ENCODE assay signal across 8 mouse cellular contexts in genomic region chr5:147956421-147956820, GRCm38 (mm10). TPM values are rescaled to one million over a fixed set of nuclear protein-coding genes. Genes with fewer than 3 reads are reported as not detected.
A peak's percentile ranks its signal among the peaks of the same experiment; 100 is the strongest.
DNase-seq lines count a peak whose midpoint lies in the region; ATAC-seq lines count a peak whose summit lies in the region.

No protein-coding gene starts in this region.

- peaks cover 25% of the 10 kb centered on the region for H3K4me1 ChIP-seq in heart, embryonic 10.5 days
- H3K4me1 ChIP-seq in neural tube, embryonic 11.5 days (ENCODE audit: control insufficient read depth, insufficient read depth, low read length) = no peaks in the 10 kb centered on the region
- H3K4me1 ChIP-seq in intestine, embryonic 15.5 days (replicated peaks) = peaks cover 9% of the 10 kb centered on the region
- peaks cover 14% of the 10 kb centered on the region; the same call in 1 of the 2 replicates for H3K4me1 ChIP-seq in neural tube, embryonic 15.5 days

- H3K4me2 ChIP-seq in neural tube, embryonic 11.5 days (ENCODE audit: low read depth) = peak overlapping the region; percentile 96
- H3K4me2 ChIP-seq in intestine, embryonic 15.5 days (replicated peaks) = peak overlapping the region; percentile 94; the same call in 1 of the 2 replicates
- H3K4me2 ChIP-seq in neural tube, embryonic 15.5 days = peak overlapping the region; percentile 87

- no peak for ATAC-seq in neural tube, embryonic 11.5 days (ENCODE audit: insufficient read depth, low FRiP score, low TSS enrichment)
- no peak for ATAC-seq in intestine, embryonic 15.5 days
- 0 out of 2 replicates have a peak, but pooled peaks have one; percentile 16 for ATAC-seq in neural tube, embryonic 15.5 days (ENCODE audit: low FRiP score)

- intact Hi-C loops in left cerebral cortex, postnatal 10 days (cut with DNase I) = loop anchor here (5.0 kb wide), 1 partner anchor 286 kb away; no protein-coding TSS in a partner anchor

- H3K4me3 ChIP-seq in heart, embryonic 10.5 days = peak overlapping the region; percentile 73
- H3K4me3 ChIP-seq in neural tube, embryonic 11.5 days (ENCODE audit: low read depth, low read length) = no peak overlapping the region; the same call in 1 of the 2 replicates
- H3K4me3 ChIP-seq in intestine, embryonic 15.5 days (replicated peaks) = no peak overlapping the region
- H3K4me3 ChIP-seq in neural tube, embryonic 15.5 days (replicated peaks) = peak overlapping the region; percentile 62

- no peaks in the 10 kb centered on the region for H3K9me3 ChIP-seq in heart, embryonic 10.5 days
- no peaks in the 10 kb centered on the region for H3K9me3 ChIP-seq in neural tube, embryonic 11.5 days (ENCODE audit: control insufficient read depth, low read length)
- no peaks in the 10 kb centered on the region for H3K9me3 ChIP-seq in intestine, embryonic 15.5 days
- no peaks in the 10 kb centered on the region for H3K9me3 ChIP-seq in neural tube, embryonic 15.5 days (replicated peaks)

- 4% methylated on average over 11 of the region's 11 CpGs for WGBS in heart, embryonic 10.5 days
- WGBS in neural tube, embryonic 11.5 days = 2% methylated on average over 11 of the region's 11 CpGs
- WGBS in intestine, embryonic 15.5 days = 5% methylated on average over 11 of the region's 11 CpGs
- 4% methylated on average over 11 of the region's 11 CpGs for WGBS in neural tube, embryonic 15.5 days

- no peak overlapping the region; the same call in 1 of the 2 replicates for H3K27ac ChIP-seq in heart, embryonic 10.5 days
- H3K27ac ChIP-seq in neural tube, embryonic 11.5 days (ENCODE audit: low read depth, low read length) = no peak overlapping the region
- no peak overlapping the region for H3K27ac ChIP-seq in intestine, embryonic 15.5 days
- peak overlapping the region; percentile 88; the same call in 1 of the 2 replicates for H3K27ac ChIP-seq in neural tube, embryonic 15.5 days (replicated peaks)

- H3K36me3 ChIP-seq in heart, embryonic 10.5 days = no peaks in the 10 kb centered on the region
- no peaks in the 10 kb centered on the region for H3K36me3 ChIP-seq in neural tube, embryonic 11.5 days (ENCODE audit: control insufficient read depth, insufficient read depth, low read length)
- no peaks in the 10 kb centered on the region for H3K36me3 ChIP-seq in intestine, embryonic 15.5 days
- H3K36me3 ChIP-seq in neural tube, embryonic 15.5 days = no peaks in the 10 kb centered on the region

- no peak for DNase-seq in heart, embryonic 10.5 days (ENCODE audit: low spot score)
- DNase-seq in heart, postnatal 4 days = no peak
- no peak for DNase-seq in neural tube, embryonic 11.5 days (ENCODE audit: low spot score)
- DNase-seq in neural tube, embryonic 10.5 days (ENCODE audit: extremely low spot score, low spot score) = no peak
- no peak for DNase-seq in left cerebral cortex, postnatal 10 days (ENCODE audit: extremely low spot score in 1 of 2, low spot score in 2 of 2)
- DNase-seq in gastrocnemius, postnatal 10 days = no peak

- no peak overlapping the region; the same call in none of the 2 replicates for H3K9ac ChIP-seq in neural tube, embryonic 11.5 days (ENCODE audit: low read length)
- no peak overlapping the region for H3K9ac ChIP-seq in intestine, embryonic 15.5 days
- peak overlapping the region; percentile 76; the same call in 1 of the 2 replicates for H3K9ac ChIP-seq in neural tube, embryonic 15.5 days (replicated peaks)

- peaks cover 38% of the 10 kb centered on the region for H3K27me3 ChIP-seq in heart, embryonic 10.5 days (ENCODE audit: insufficient read depth, poor library complexity, severe bottlenecking)
- H3K27me3 ChIP-seq in neural tube, embryonic 11.5 days (ENCODE audit: control insufficient read depth, insufficient read depth, low read length) = peaks cover 17% of the 10 kb centered on the region
- H3K27me3 ChIP-seq in intestine, embryonic 15.5 days (replicated peaks) = peaks cover 19% of the 10 kb centered on the region
- H3K27me3 ChIP-seq in neural tube, embryonic 15.5 days (replicated peaks) = no peaks in the 10 kb centered on the region

RNA-seq across cellular contexts. Expression of gene Mtus2, which starts 0.7 kb away (rescaled TPM):
- polyA plus RNA-seq in heart, embryonic 10.5 days (2016; fragmentation: Nextera tagmentation; extraction: Ambion mirVana) = 52.2 and 82.7 TPM in 2 replicates
- total RNA-seq in heart, postnatal 4 days (2021) = 100 to 1,000 TPM; 116 to 127 TPM
- polyA plus RNA-seq in neural tube, embryonic 11.5 days (2014; fragmentation: Nextera tagmentation; extraction: Ambion mirVana) = 25.2 and 27.5 TPM in 2 replicates
- 21.9 and 26.0 TPM in 2 replicates for polyA plus RNA-seq in intestine, embryonic 15.5 days (2015; fragmentation: Nextera tagmentation; extraction: Ambion mirVana)
- 35.9 and 39.2 TPM in 2 replicates for polyA plus RNA-seq in neural tube, embryonic 15.5 days (2015; fragmentation: Nextera tagmentation; extraction: Ambion mirVana)
- total RNA-seq in left cerebral cortex, postnatal 10 days (2021) = 10 to 100 TPM; 43.2 to 44.3 TPM
- total RNA-seq in gastrocnemius, postnatal 10 days (2021) = under 1 TPM; 0.49 to 0.77 TPM

Comparison
In these comparisons a context has a peak if more than half of its experiments do, and no peak if none do; other contexts are left out.
1. H3K4me3 ChIP-seq: peak in heart, embryonic 10.5 days (single experiment) and neural tube, embryonic 15.5 days (single experiment); none in neural tube, embryonic 11.5 days (single experiment) and intestine, embryonic 15.5 days (single experiment).
2. Peak in every context shown above with its lines, with median percentiles within 50 percentile points of each other: H3K4me2 ChIP-seq.